Mouse (Mus musculus): ENCODE results near the gene Tenm4.

DNA sequence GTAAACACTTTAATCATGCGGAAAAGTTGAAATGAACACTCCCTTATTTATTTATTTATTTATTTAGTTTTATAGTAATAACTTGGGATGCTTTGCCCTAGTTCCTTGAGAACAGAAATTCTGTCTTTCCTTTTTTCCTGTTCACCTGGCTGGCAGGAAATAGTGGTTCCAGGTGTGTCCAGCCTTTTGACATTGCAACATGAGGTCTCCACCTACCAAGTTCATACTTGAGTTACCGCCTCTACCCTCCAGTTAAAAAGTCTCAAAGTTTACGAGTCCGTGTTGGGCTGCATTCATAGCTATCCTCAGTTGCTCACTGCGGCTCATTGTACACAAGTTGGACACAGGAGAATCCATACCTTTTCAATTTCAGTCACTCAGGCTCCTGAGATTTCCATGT, 781.0 kb downstream of the Tenm4 start:
- TF ChIP-seq CTCF (IDR thresholded peaks at IDR 0.05; ENCODE audit: low read depth): no peak
- TF ChIP-seq EP300 (IDR thresholded peaks at IDR 0.05; ENCODE audit: low read depth): no peak

All from liver, postnatal 0 days (tissue).